Mouse (Mus musculus) ES-E14 (cell line): Measurements from ENCODE around the gene Dennd2c. TPM values are rescaled to one million over a fixed set of nuclear protein-coding genes. Genes with fewer than 3 reads are reported as not detected.

ENCODE experiments used
- DNase-seq: peaks from one replicate; pipeline ENCODE4 v3.0.0-alpha.2; 2013; ENCODE audit warnings: low read depth, low spot score
- H3K27ac ChIP-seq: 2 replicates; pipeline ENCODE4 v1.5.1; 2012; ENCODE audit warnings: low read depth, mild to moderate bottlenecking, low read length, moderate library complexity, mixed read lengths; ENCODE audit not compliant: poor library complexity, insufficient read depth, severe bottlenecking
- H3K36me3 ChIP-seq: 2 replicates; pipeline ENCODE4 v1.6.1; 2012; ENCODE audit warnings: mild to moderate bottlenecking, low read length, moderate library complexity, mixed read lengths; ENCODE audit not compliant: control insufficient read depth, poor library complexity, insufficient read depth, severe bottlenecking
- H3K4me1 ChIP-seq, 2 experiments: fragments of 150-350 bp in 1 of 2; sonication (generic) in 1 of 2; 2 replicates each; pipeline ENCODE4 v1.6.1; 2012; ENCODE audit warnings: low read length in 2 of 2, mild to moderate bottlenecking in 1 of 2, mixed read lengths in 1 of 2; ENCODE audit not compliant: control insufficient read depth in 2 of 2, insufficient read depth in 2 of 2, poor library complexity in 1 of 2
- H3K4me3 ChIP-seq, 2 experiments: fragments of 150-350 bp in 1 of 2; sonication (generic) in 1 of 2; 2 replicates each; pipeline ENCODE4 v1.5.1; 2012; ENCODE audit warnings: low read length in 2 of 2, low read depth in 1 of 2, mild to moderate bottlenecking in 1 of 2, mixed read lengths in 1 of 2; ENCODE audit not compliant: insufficient read depth in 1 of 2, poor library complexity in 1 of 2, severe bottlenecking in 1 of 2
- H3K9ac ChIP-seq: 2 replicates; pipeline ENCODE4 v1.6.1; 2012; ENCODE audit warnings: low read depth, mild to moderate bottlenecking, low read length, mixed read lengths; ENCODE audit not compliant: poor library complexity, insufficient read depth, severe bottlenecking
- H3K9me3 ChIP-seq: fragments of 150-350 bp; sonication (generic); 2 replicates; pipeline ENCODE4 v1.6.1; 2012; ENCODE audit warnings: low read depth, mild to moderate bottlenecking, low read length; ENCODE audit not compliant: control insufficient read depth, insufficient read depth
- CHD2 ChIP-seq: IDR thresholded peaks from 2 replicates; pipeline ENCODE4 v1.6.1; 2014; ENCODE audit warnings: mild to moderate bottlenecking, low read depth, low read length, inconsistent platforms
- HCFC1 ChIP-seq: IDR thresholded peaks from 2 replicates; pipeline ENCODE4 v1.6.1; 2012; ENCODE audit warnings: low read length, inconsistent platforms, borderline replicate concordance; ENCODE audit not compliant: insufficient read depth
- MAFK ChIP-seq: IDR thresholded peaks from 2 replicates; pipeline ENCODE4 v1.6.1; 2014; ENCODE audit warnings: mild to moderate bottlenecking, low read depth, low read length, inconsistent platforms; ENCODE audit not compliant: insufficient read depth
- ZC3H11A ChIP-seq: IDR thresholded peaks from 2 replicates; pipeline ENCODE4 v1.6.1; 2012; ENCODE audit warnings: low read depth, mild to moderate bottlenecking, inconsistent platforms, low read length, borderline replicate concordance
- ZNF384 ChIP-seq: IDR thresholded peaks from 2 replicates; pipeline ENCODE4 v1.6.1; 2012; ENCODE audit warnings: low read depth, low read length, inconsistent platforms
- in situ Hi-C, 2 experiments: fragments of 600-800 bp; cut with MboI; formaldehyde crosslinking; loops; one replicate each; pipeline ENCODE4 v1.15.1; 2025; ENCODE audit warnings: low sequenced_read_pairs in 2 of 2, inconsistent platforms in 1 of 2; ENCODE audit not compliant: unreplicated experiment in 2 of 2
- total RNA-seq: library from RNA; depleted of rRNA; stranded (reverse); fragments of 300-350 nt; gene quantifications from 2 replicates; pipeline ENCODE4 v1.2.3, GENCODE M21; 2012

Gene Dennd2c
- total RNA-seq, 1 experiment, result 29.9 TPM

DNA sequence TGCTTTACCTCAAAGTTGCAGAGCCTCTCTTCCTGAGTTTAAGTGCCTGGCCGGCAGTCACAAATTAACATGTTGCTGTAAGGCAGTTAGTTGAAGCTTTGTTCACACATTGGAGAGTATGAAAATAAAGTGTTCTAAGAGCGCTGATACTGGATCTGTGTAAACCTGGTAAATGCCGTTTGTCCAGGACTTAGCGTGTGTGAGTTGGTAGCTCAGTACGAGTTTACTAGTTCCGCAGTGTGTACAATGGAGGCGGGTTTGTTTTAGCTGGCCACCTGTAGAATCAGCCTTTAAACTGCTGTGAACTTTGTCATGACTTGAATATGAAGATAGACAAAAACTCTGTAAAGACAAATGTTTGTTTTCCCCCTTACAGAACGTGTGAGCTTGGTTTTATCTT is 35.5 kb upstream of the Dennd2c start:
- no peak overlapping the region for H3K9ac ChIP-seq
- no peak overlapping the region for H3K27ac ChIP-seq
- H3K36me3 ChIP-seq, result peaks cover 36% of the 10 kb centered on the region
- no peak for DNase-seq
- no peak overlapping the region for H3K4me3 ChIP-seq
- H3K9me3 ChIP-seq, result no peaks in the 10 kb centered on the region
- no peaks in the 10 kb centered on the region for H3K4me1 ChIP-seq
- no peak for TF ChIP-seq CHD2
- no peak for TF ChIP-seq ZC3H11A
- no peak for TF ChIP-seq ZNF384
- TF ChIP-seq HCFC1, result no peak
- no peak for TF ChIP-seq MAFK
- in situ Hi-C loops, result loop anchor here in 1 of 2 experiments (10.0 kb wide), 1 partner anchor 88 kb away; no protein-coding TSS in a partner anchor

DNA sequence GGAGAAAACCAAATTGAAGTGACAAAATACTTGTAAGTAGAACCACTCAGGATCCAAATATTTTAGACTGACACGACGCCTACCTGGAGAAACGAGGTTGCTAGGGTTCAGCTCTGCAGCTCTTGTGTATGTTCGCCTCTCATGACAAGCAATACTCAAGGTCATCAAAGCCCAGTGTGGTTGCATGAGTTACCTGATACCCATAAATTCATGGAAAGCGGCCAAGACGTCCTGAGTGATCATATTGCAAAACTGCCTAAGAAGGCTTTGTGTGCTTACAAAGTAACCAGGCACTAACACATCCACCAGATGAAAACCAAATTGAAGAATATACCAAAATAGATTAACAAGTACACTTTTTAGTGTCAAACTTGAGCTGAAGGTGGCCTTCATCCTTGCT is 33.4 kb upstream of the Dennd2c start:
- Histone ChIP-seq H3K36me3 (peaks cover 23% of the 10 kb centered on the region), H3K4me1 (no peaks in the 10 kb centered on the region), H3K9ac (no peak overlapping the region), H3K9me3 (no peaks in the 10 kb centered on the region), H3K4me3 (no peak overlapping the region), H3K27ac (no peak overlapping the region)
- in situ Hi-C loops, result loop anchor here in 1 of 2 experiments (10.0 kb wide), 1 partner anchor 86 kb away; no protein-coding TSS in a partner anchor
- DNase-seq, result no peak
- no peak for TF ChIP-seq HCFC1
- TF ChIP-seq ZNF384, result no peak
- no peak for TF ChIP-seq CHD2
- TF ChIP-seq ZC3H11A, result no peak
- TF ChIP-seq MAFK, result no peak

DNA sequence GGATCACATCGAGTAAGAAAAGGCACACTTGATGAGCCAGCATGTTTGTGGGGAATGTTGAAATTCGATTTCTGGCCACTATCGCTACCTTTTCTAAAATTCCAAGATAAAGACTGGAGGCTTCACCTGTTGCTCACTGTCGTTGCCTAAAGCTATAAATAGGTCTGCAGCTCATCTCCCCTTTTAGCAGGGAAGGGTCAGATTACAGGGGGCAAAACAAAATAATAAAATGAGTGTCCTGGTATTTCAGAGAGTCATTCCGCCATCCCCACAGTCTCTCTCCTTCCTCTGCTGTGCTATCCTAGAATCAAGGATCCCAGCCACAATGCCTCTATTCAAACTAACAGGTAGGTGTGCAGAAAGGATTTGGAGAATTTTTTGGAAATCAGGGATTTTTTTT is 28.6 kb upstream of the Dennd2c start, which contains the start of gene Ampd1:
Gene Ampd1, plus strand, starts transcription at position 244 of the 400 bp plus-strand sequence.
- no peak within 1 kb of the TSS for H3K4me3 ChIP-seq
- in situ Hi-C loops, result no loop called here
- peaks cover 2% of the 10 kb centered on the region; the same call in 1 of the 2 replicates for H3K36me3 ChIP-seq
- TF ChIP-seq HCFC1 (no peak), MAFK (0 out of 2 replicates have a peak, but pooled peaks have one; percentile 8)
- no peaks in the 10 kb centered on the region for H3K9me3 ChIP-seq
- H3K4me1 ChIP-seq, result no peaks in the 10 kb centered on the region
- no peak within 1 kb of the TSS for H3K9ac ChIP-seq
- H3K27ac ChIP-seq, result no peak within 1 kb of the TSS
- no peak for DNase-seq

DNA sequence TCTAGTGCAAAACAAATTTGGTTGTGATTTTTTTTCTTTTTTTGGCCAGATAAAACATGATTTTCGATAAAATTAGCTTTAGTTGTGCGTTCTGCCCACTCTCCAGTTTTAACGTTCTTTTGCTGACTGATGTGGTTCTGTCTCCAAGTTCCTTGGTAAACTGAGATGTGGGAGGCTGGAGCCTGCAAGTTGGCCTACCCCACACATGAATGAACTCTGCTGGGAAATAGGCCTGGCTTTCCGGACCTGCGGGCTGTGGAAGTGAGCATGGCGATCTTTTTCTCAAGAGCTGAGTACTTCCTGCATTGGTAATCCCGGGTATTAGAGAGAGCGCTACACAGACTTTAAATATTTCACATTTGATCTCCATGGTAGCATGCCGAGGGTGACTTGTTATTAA is 26.5 kb upstream of the Dennd2c start:
- no peaks in the 10 kb centered on the region for H3K4me1 ChIP-seq
- in situ Hi-C loops, result no loop called here
- H3K9ac ChIP-seq, result no peak overlapping the region
- no peaks in the 10 kb centered on the region for H3K9me3 ChIP-seq
- DNase-seq, result no peak
- H3K4me3 ChIP-seq, result no peak overlapping the region
- H3K27ac ChIP-seq, result no peak overlapping the region
- no peak for TF ChIP-seq ZNF384
- TF ChIP-seq CHD2, result no peak
- no peak for TF ChIP-seq HCFC1
- TF ChIP-seq ZC3H11A, result no peak
- no peak for TF ChIP-seq MAFK
- no peaks in the 10 kb centered on the region for H3K36me3 ChIP-seq

DNA sequence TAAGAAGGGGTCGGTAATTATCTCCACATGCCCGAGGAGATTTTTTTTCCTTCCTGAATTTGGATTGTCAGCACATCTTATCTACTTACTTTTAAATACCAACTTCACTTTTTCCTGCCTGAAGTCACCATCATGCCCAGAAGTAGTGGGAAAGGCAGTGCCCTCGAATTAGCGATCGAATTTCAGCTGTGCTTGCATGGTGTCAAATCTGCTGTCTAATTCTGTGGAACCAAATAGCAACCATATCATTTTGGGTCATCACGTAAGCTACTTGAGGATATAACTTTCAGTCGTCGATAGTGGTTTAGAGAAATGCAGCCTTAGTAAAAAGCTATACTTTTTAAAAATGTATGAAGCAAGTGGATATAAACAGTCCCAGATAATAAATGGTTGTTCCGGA is 25.9 kb upstream of the Dennd2c start:
- no peak for TF ChIP-seq CHD2
- TF ChIP-seq ZNF384, result no peak
- no peak for TF ChIP-seq ZC3H11A
- TF ChIP-seq MAFK, result no peak
- no peak for TF ChIP-seq HCFC1
- no peak overlapping the region for H3K27ac ChIP-seq
- no peak overlapping the region for H3K4me3 ChIP-seq

More for the DNA sequence above, 25.9 kb upstream of the Dennd2c start:
- no peak for DNase-seq
- Histone ChIP-seq H3K9me3 (no peaks in the 10 kb centered on the region), H3K9ac (no peak overlapping the region), H3K36me3 (no peaks in the 10 kb centered on the region), H3K4me1 (no peaks in the 10 kb centered on the region)
- in situ Hi-C loops, result no loop called here
